Mouse (Mus musculus): ENCODE measurements around the gene Cox17.

The Cox17 gene

GRCm38 (mm10) chr16:38372876-38373275 is 26.1 kb downstream of the Cox17 start:
- no peak for DNase-seq

- no peak for DNase-seq
Measured at GRCm38 (mm10) chr16:38373439-38373838, 26.6 kb downstream of the Cox17 start.

- no peak for DNase-seq
Measured at GRCm38 (mm10) chr16:38373941-38374340, 27.1 kb downstream of the Cox17 start.

GRCm38 (mm10) chr16:38374379-38375140 is 27.8 kb downstream of the Cox17 start:
- DNase-seq, result no peak

- no peak for DNase-seq
Measured at GRCm38 (mm10) chr16:38375182-38375581, 28.4 kb downstream of the Cox17 start.

GRCm38 (mm10) chr16:38376163-38376840 is 29.5 kb downstream of the Cox17 start:
- DNase-seq, result peak; percentile 46 to 50

- DNase-seq, result peak in 1 of 2 experiments; percentile 23
Measured at GRCm38 (mm10) chr16:38376841-38377249, 30.1 kb downstream of the Cox17 start.

- DNase-seq, result no peak
Measured at GRCm38 (mm10) chr16:38377546-38377945, 30.8 kb downstream of the Cox17 start.

GRCm38 (mm10) chr16:38378591-38378990 is 31.8 kb downstream of the Cox17 start:
- no peak for DNase-seq

GRCm38 (mm10) chr16:38379088-38379487 is 32.3 kb downstream of the Cox17 start:
- no peak for DNase-seq

- no peak for DNase-seq
Measured at GRCm38 (mm10) chr16:38379493-38379892, 32.7 kb downstream of the Cox17 start.

GRCm38 (mm10) chr16:38379926-38380325 is 33.1 kb downstream of the Cox17 start:
- DNase-seq, result no peak

- no peak for DNase-seq
Measured at GRCm38 (mm10) chr16:38383683-38384082, 36.9 kb downstream of the Cox17 start.

- DNase-seq, result no peak
Measured at GRCm38 (mm10) chr16:38385184-38385634, 38.4 kb downstream of the Cox17 start.

GRCm38 (mm10) chr16:38385700-38386099 is 38.9 kb downstream of the Cox17 start:
- DNase-seq, result no peak

GRCm38 (mm10) chr16:38387389-38387788 is 40.6 kb downstream of the Cox17 start:
- DNase-seq, result no peak

GRCm38 (mm10) chr16:38388757-38389156 is 42.0 kb downstream of the Cox17 start:
- DNase-seq, result no peak

GRCm38 (mm10) chr16:38389284-38389893 is 42.6 kb downstream of the Cox17 start:
- no peak for DNase-seq

GRCm38 (mm10) chr16:38390322-38390721 is 43.5 kb downstream of the Cox17 start:
- no peak for DNase-seq

- DNase-seq, result no peak
Measured at GRCm38 (mm10) chr16:38392126-38392894, 45.5 kb downstream of the Cox17 start.

- DNase-seq, result no peak
Measured at GRCm38 (mm10) chr16:38394191-38394618, 47.4 kb downstream of the Cox17 start.

- peak in 1 of 2 experiments; percentile 16 for DNase-seq
Measured at GRCm38 (mm10) chr16:38395060-38395730, 48.4 kb downstream of the Cox17 start.
